Mouse (Mus musculus): Measurements from ENCODE around the gene Armcx6.
A peak's percentile ranks its signal among the peaks of the same experiment; 100 is the strongest.
"Not testable (repeated sequence)": the region's sequence is repeated elsewhere in the genome, so short reads cannot be mapped to it uniquely, and the experiment has no call there.

The Armcx6 gene

GRCm38 (mm10) chrX:134750764-134751592 lies at the start of gene Armcx6:
Gene Armcx6 (minus strand): TSS chrX:134751417.
- peak; percentile 50 for DNase-seq (ENCODE audit: low read depth, low spot score)

GRCm38 (mm10) chrX:134787728-134788127 lies 36.5 kb upstream of the Armcx6 start:
- DNase-seq (ENCODE audit: low read depth, low spot score), result no peak

- DNase-seq (ENCODE audit: low read depth, low spot score), result not testable (repeated sequence)
Measured at GRCm38 (mm10) chrX:134763428-134764198, 12.4 kb upstream of the Armcx6 start.

- DNase-seq (ENCODE audit: low read depth, low spot score), result no peak
Measured at GRCm38 (mm10) chrX:134757293-134757995, 6.2 kb upstream of the Armcx6 start.

GRCm38 (mm10) chrX:134756434-134757292 lies 5.4 kb upstream of the Armcx6 start, which contains the start of gene Armcx3:
Gene Armcx3 (plus strand): TSS chrX:134756595.
- no peak for DNase-seq (ENCODE audit: low read depth, low spot score)

GRCm38 (mm10) chrX:134752584-134752983 lies 1.4 kb upstream of the Armcx6 start:
- DNase-seq (ENCODE audit: low read depth, low spot score), result no peak

GRCm38 (mm10) chrX:134751910-134752309 lies 693 bp upstream of the Armcx6 start:
- no peak for DNase-seq (ENCODE audit: low read depth, low spot score)

GRCm38 (mm10) chrX:134746459-134746858 lies 4.8 kb downstream of the Armcx6 start:
- no peak for DNase-seq (ENCODE audit: low read depth, low spot score)

GRCm38 (mm10) chrX:134741862-134742261 lies 9.4 kb downstream of the Armcx6 start:
- no peak for DNase-seq (ENCODE audit: low read depth, low spot score)

- no peak for DNase-seq (ENCODE audit: low read depth, low spot score)
Measured at GRCm38 (mm10) chrX:134739160-134739559, 12.1 kb downstream of the Armcx6 start.

- no peak for DNase-seq (ENCODE audit: low read depth, low spot score)
Measured at GRCm38 (mm10) chrX:134737796-134738195, 13.4 kb downstream of the Armcx6 start.

GRCm38 (mm10) chrX:134729778-134730177 lies 21.4 kb downstream of the Armcx6 start:
- DNase-seq (ENCODE audit: low read depth, low spot score), result no peak

- DNase-seq (ENCODE audit: low read depth, low spot score), result not testable (repeated sequence)
Measured at GRCm38 (mm10) chrX:134723762-134724161, 27.5 kb downstream of the Armcx6 start.

GRCm38 (mm10) chrX:134718524-134718923 lies 32.7 kb downstream of the Armcx6 start:
- DNase-seq (ENCODE audit: low read depth, low spot score), result no peak

- peak; percentile 41 for DNase-seq (ENCODE audit: low read depth, low spot score)
Measured at GRCm38 (mm10) chrX:134717752-134718308, 33.4 kb downstream of the Armcx6 start, which contains the start of gene Armcx1. Gene Armcx1 (plus strand): TSS chrX:134717963.

GRCm38 (mm10) chrX:134716863-134717262 lies 34.4 kb downstream of the Armcx6 start:
- DNase-seq (ENCODE audit: low read depth, low spot score), result no peak

Measured in retina, adult 2 months (tissue).